16 mouse cellular contexts compared by ENCODE assay signal in the genomic region with DNA sequence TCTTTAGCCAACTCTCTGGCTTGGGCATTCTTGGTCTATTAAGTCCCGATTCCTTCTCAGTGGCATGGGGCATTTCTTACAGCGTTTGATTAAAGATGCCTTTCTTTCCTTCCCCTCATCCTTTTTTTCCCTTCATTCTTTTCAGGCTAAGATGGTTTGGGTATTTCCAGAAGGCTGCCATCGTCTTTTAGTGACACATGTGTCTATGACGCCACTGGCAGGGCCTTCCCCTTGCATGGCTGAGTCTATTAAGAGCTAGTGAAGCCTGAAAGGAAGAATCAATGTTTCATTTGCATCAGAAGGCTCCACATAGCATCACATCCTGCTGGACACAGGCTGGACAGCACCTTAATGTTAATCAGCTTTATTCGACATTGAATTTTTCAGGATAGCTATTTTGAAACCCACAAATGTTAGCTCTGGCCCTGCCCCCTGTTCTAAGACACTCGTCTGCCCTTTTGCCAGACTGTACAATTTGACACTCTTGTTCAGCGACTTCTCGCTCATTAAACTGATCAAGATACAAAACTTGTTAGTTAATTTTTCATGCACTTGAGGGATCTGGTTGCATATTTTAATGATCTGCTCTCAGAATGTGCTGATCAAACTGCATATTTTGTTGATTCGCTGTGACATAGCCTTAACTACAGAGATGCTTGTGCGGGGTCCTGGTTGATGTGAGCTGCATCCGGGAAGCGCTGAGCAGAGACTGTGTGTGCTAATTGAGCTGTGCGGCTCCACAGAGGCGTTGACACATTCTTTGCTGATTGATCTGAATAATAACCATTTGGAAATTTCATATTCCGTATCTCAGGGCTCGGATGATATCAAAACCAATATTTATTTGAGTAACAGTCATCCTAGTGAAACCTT. TPM values are rescaled to one million over a fixed set of nuclear protein-coding genes. Genes with fewer than 3 reads are reported as not detected.
DNase-seq lines count a peak whose midpoint lies in the region; ATAC-seq and TF ChIP-seq lines count a peak whose summit lies in the region.
"Had no signal": no experiment of that assay in that cellular context is flagged by ENCODE, and none has a peak within 500 bp of the region (broad histone marks: within the 10 kb centered on the region; RNA-seq: fewer than 3 reads in every experiment).

No protein-coding gene starts in this region.

- TF ChIP-seq CTCF in layer of hippocampus, adult 2 months (conservative IDR thresholded peaks at IDR 0.05): no peak
- no peak for TF ChIP-seq CTCF in hindbrain, postnatal 0 days (IDR thresholded peaks at IDR 0.05; ENCODE audit: low read depth)

- DNase-seq in layer of hippocampus, adult 2 months (ENCODE audit: low spot score in 2 of 2): no peak
- no peak for DNase-seq in layer of hippocampus, adult 8-10 months (ENCODE audit: low spot score in 2 of 2)
- DNase-seq in hindbrain, postnatal 0 days (ENCODE audit: low spot score): peak; percentile 59
- no peak for DNase-seq in B cell, adult 2 months
- DNase-seq: lung, postnatal 14 days; right cerebral cortex, postnatal 25 days had no signal

- H3K9me3 ChIP-seq in forebrain, embryonic 12.5 days: no peaks in the 10 kb centered on the region
- no peaks in the 10 kb centered on the region for H3K9me3 ChIP-seq in hindbrain, postnatal 0 days (ENCODE audit: low read length)
- H3K9me3 ChIP-seq in neural tube, embryonic 15.5 days (replicated peaks): no peaks in the 10 kb centered on the region
- H3K9me3 ChIP-seq in kidney, embryonic 16.5 days (ENCODE audit: low read length): no peaks in the 10 kb centered on the region
- H3K9me3 ChIP-seq: G1E; heart, embryonic 12.5 days; limb, embryonic 15.5 days; stomach, embryonic 15.5 days had no signal

- H3K9ac ChIP-seq in forebrain, embryonic 12.5 days: no peak overlapping the region
- H3K9ac ChIP-seq in hindbrain, postnatal 0 days (replicated peaks; ENCODE audit: low read length): no peak overlapping the region
- H3K9ac ChIP-seq in neural tube, embryonic 15.5 days (replicated peaks): 0 out of 2 replicates have a peak overlapping the region, but pooled peaks have one; percentile 3
- no peak overlapping the region for H3K9ac ChIP-seq in kidney, embryonic 16.5 days (replicated peaks; ENCODE audit: low read length)
- H3K9ac ChIP-seq: heart, embryonic 12.5 days; limb, embryonic 15.5 days; stomach, embryonic 15.5 days had no signal

- H3K4me3 ChIP-seq in layer of hippocampus, adult 2 months: no peak overlapping the region
- H3K4me3 ChIP-seq in forebrain, embryonic 12.5 days (replicated peaks): no peak overlapping the region
- H3K4me3 ChIP-seq in hindbrain, postnatal 0 days (ENCODE audit: low read length): no peak overlapping the region
- H3K4me3 ChIP-seq in neural tube, embryonic 15.5 days (replicated peaks): no peak overlapping the region
- H3K4me3 ChIP-seq in kidney, embryonic 16.5 days (ENCODE audit: low read length): no peak overlapping the region
- H3K4me3 ChIP-seq: heart, embryonic 12.5 days; limb, embryonic 15.5 days; myocyte; stomach, embryonic 15.5 days had no signal

- H3K4me1 ChIP-seq in forebrain, embryonic 12.5 days: peaks cover 30% of the 10 kb centered on the region
- H3K4me1 ChIP-seq in hindbrain, postnatal 0 days (ENCODE audit: insufficient read depth, low read length): no peaks in the 10 kb centered on the region
- peaks cover 13% of the 10 kb centered on the region for H3K4me1 ChIP-seq in neural tube, embryonic 15.5 days
- no peaks in the 10 kb centered on the region for H3K4me1 ChIP-seq in kidney, embryonic 16.5 days (ENCODE audit: insufficient read depth, low read length)
- H3K4me1 ChIP-seq: heart, embryonic 12.5 days; limb, embryonic 15.5 days; stomach, embryonic 15.5 days had no signal

- ATAC-seq in forebrain, embryonic 12.5 days (ENCODE audit: low FRiP score): peak; percentile 90
- ATAC-seq in hindbrain, postnatal 0 days: peak; percentile 80
- ATAC-seq in neural tube, embryonic 15.5 days (ENCODE audit: low FRiP score): peak; percentile 84
- ATAC-seq in granulocyte monocyte progenitor cell, adult 5-6 weeks (replicated peaks; ENCODE audit: poor library complexity, severe bottlenecking): no peak
- ATAC-seq in kidney, embryonic 16.5 days (ENCODE audit: low FRiP score, low TSS enrichment): no peak
- ATAC-seq: intestine, embryonic 16.5 days had no signal

- 42% methylated on average over 16 of the region's 16 CpGs for WGBS in forebrain, embryonic 12.5 days
- WGBS in hindbrain, postnatal 0 days: 29% methylated on average over 16 of the region's 16 CpGs
- 31% methylated on average over 16 of the region's 16 CpGs for WGBS in neural tube, embryonic 15.5 days
- WGBS in kidney, embryonic 16.5 days: 86% methylated on average over 16 of the region's 16 CpGs

- 0 out of 2 replicates have a peak overlapping the region, but pooled peaks have one; percentile 3 for H3K27ac ChIP-seq in layer of hippocampus, adult 2 months
- H3K27ac ChIP-seq in forebrain, embryonic 12.5 days: peak overlapping the region; percentile 90
- peak overlapping the region; percentile 27; the same call in 1 of the 2 replicates for H3K27ac ChIP-seq in hindbrain, postnatal 0 days
- H3K27ac ChIP-seq in neural tube, embryonic 15.5 days (replicated peaks): peak overlapping the region; percentile 74
- no peak overlapping the region for H3K27ac ChIP-seq in kidney, embryonic 16.5 days (ENCODE audit: low read length)
- H3K27ac ChIP-seq: limb, embryonic 15.5 days; stomach, embryonic 15.5 days had no signal

- peak overlapping the region; percentile 17; the same call in 1 of the 2 replicates for H3K4me2 ChIP-seq in forebrain, embryonic 12.5 days
- no peak overlapping the region for H3K4me2 ChIP-seq in hindbrain, postnatal 0 days (ENCODE audit: low read depth, low read length)
- no peak overlapping the region; the same call in 1 of the 2 replicates for H3K4me2 ChIP-seq in neural tube, embryonic 15.5 days
- H3K4me2 ChIP-seq in kidney, embryonic 16.5 days (replicated peaks; ENCODE audit: low read depth, low read length): no peak overlapping the region
- H3K4me2 ChIP-seq: heart, embryonic 12.5 days; limb, embryonic 15.5 days; stomach, embryonic 15.5 days had no signal

- H3K27me3 ChIP-seq in forebrain, embryonic 12.5 days: no peaks in the 10 kb centered on the region
- H3K27me3 ChIP-seq in hindbrain, postnatal 0 days (ENCODE audit: insufficient read depth, low read length): no peaks in the 10 kb centered on the region
- no peaks in the 10 kb centered on the region for H3K27me3 ChIP-seq in neural tube, embryonic 15.5 days (replicated peaks)
- H3K27me3 ChIP-seq in kidney, embryonic 16.5 days (ENCODE audit: insufficient read depth, low read length): no peaks in the 10 kb centered on the region
- H3K27me3 ChIP-seq: heart, embryonic 12.5 days; limb, embryonic 15.5 days; stomach, embryonic 15.5 days had no signal

- no peaks in the 10 kb centered on the region for H3K36me3 ChIP-seq in forebrain, embryonic 12.5 days (replicated peaks)
- H3K36me3 ChIP-seq in hindbrain, postnatal 0 days (ENCODE audit: insufficient read depth, low read length): no peaks in the 10 kb centered on the region
- no peaks in the 10 kb centered on the region for H3K36me3 ChIP-seq in neural tube, embryonic 15.5 days
- no peaks in the 10 kb centered on the region for H3K36me3 ChIP-seq in kidney, embryonic 16.5 days (ENCODE audit: insufficient read depth, low read length)
- H3K36me3 ChIP-seq: G1E; heart, embryonic 12.5 days; limb, embryonic 15.5 days; stomach, embryonic 15.5 days had no signal

RNA-seq across cellular contexts. Expression of a gene that starts 29.6 kb away (rescaled TPM):
- under 1 TPM; 0.13 to 0.20 TPM for total RNA-seq in layer of hippocampus, adult 2 months (2021)
- under 1 TPM in 2 of 4 experiments, not detected in 2; 0.16 to 0.24 TPM for total RNA-seq in layer of hippocampus, adult 8-10 months (2022)
- polyA plus RNA-seq in forebrain, embryonic 12.5 days (2016; fragmentation: Nextera tagmentation; extraction: Ambion mirVana): 10.6 and 16.7 TPM in 2 replicates
- total RNA-seq in hindbrain, postnatal 0 days (2014; rRNA removed): 0.50 and 0.84 TPM in 2 replicates
- 0.68 and 0.75 TPM in 2 replicates for polyA plus RNA-seq in hindbrain, postnatal 0 days (2015; fragmentation: Nextera tagmentation; extraction: Ambion mirVana)
- polyA plus RNA-seq in neural tube, embryonic 15.5 days (2015; fragmentation: Nextera tagmentation; extraction: Ambion mirVana): 2.0 and 2.7 TPM in 2 replicates
- total RNA-seq in granulocyte monocyte progenitor cell, adult 5-6 weeks (2014; fragmentation: Nextera tagmentation): not detected in 2 replicates
- not detected in 2 replicates for total RNA-seq in granulocyte monocyte progenitor cell, adult 5-6 weeks (2017)
- 11.9 and 17.6 TPM in 2 replicates for polyA plus RNA-seq in kidney, embryonic 16.5 days (2015; fragmentation: Nextera tagmentation; extraction: Ambion mirVana)
- polyA plus RNA-seq: G1E, myocyte had no signal

Comparison
In these comparisons a context has a peak if more than half of its experiments do, and no peak if none do; other contexts are left out.
1. ATAC-seq: peak in forebrain, embryonic 12.5 days (single experiment), hindbrain, postnatal 0 days (single experiment) and neural tube, embryonic 15.5 days (single experiment); none in granulocyte monocyte progenitor cell, adult 5-6 weeks (single experiment) and kidney, embryonic 16.5 days (single experiment).